Mouse (Mus musculus): Measurements from ENCODE around the gene Ddx10. TPM values are rescaled to one million over a fixed set of nuclear protein-coding genes. Genes with fewer than 3 reads are reported as not detected.
"Not testable (repeated sequence)": the region's sequence is repeated elsewhere in the genome, so short reads cannot be mapped to it uniquely, and the experiment has no call there.

Gene Ddx10
- polyA plus RNA-seq, 1 experiment from 2014 or later, result 31.8 TPM

DNA sequence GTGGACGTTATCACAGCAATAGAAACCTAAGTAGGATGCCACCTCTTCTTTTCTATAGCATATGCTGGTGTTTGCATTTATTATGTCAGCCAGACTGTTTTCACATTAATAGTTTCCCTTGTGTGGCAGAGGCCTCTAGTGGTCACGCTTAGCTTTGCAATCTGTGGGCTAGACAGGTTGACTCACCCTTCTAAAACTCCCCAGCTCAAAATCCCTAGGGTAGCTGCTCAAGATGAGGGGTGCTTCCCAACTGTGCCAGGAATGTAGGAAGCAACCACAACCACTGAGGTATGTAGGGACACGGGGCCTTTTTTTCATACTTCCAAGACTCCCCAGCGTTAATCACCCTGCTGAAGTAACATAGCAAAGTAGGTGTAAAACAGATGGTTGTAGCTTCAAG lies 103.6 kb downstream of the Ddx10 start:
- no peak for ATAC-seq (ENCODE audit: insufficient number of reproducible peaks, insufficient read depth, low FRiP score, low TSS enrichment, low read depth)
- Histone ChIP-seq H3K36me3 (peaks cover 3% of the 10 kb centered on the region; the same call in 1 of the 2 replicates), H3K9me3 (no peaks in the 10 kb centered on the region), H3K4me3 (replicated peaks) (no peak overlapping the region), H3K27me3 (no peaks in the 10 kb centered on the region), H3K4me1 (replicated peaks) (no peaks in the 10 kb centered on the region), H3K4me2 (no peak overlapping the region), H3K9ac (replicated peaks) (no peak overlapping the region), H3K27ac (no peak overlapping the region)
- 39% methylated on average over 4 of the region's 4 CpGs for WGBS

DNA sequence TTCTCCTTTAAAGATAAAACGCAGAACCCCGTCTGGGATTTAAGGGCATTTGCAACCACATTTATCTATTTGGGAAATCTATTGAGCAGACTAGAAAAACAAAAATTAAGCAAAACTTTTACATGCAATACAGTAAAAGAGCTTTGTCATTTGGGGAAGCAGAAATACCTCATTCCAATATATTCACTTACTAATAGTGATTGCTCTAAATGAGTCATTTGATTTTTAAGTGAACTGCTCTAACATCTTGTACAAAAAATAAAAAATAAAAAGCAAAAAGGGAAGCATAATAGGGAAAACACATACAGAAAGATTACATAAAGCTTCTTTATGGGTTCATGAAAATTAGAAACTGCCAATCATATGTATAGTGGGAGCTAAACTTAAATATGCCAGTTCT lies 104.3 kb downstream of the Ddx10 start:
- 89% methylated on average over 2 of the region's 2 CpGs for WGBS
- no peaks in the 10 kb centered on the region for H3K9me3 ChIP-seq
- no peaks in the 10 kb centered on the region for H3K36me3 ChIP-seq
- H3K9ac ChIP-seq (replicated peaks), result no peak overlapping the region
- H3K27me3 ChIP-seq, result no peaks in the 10 kb centered on the region
- ATAC-seq (ENCODE audit: insufficient number of reproducible peaks, insufficient read depth, low FRiP score, low TSS enrichment, low read depth), result no peak
- H3K4me1 ChIP-seq (replicated peaks), result no peaks in the 10 kb centered on the region
- H3K4me3 ChIP-seq (replicated peaks), result no peak overlapping the region
- no peak overlapping the region for H3K4me2 ChIP-seq
- no peak overlapping the region for H3K27ac ChIP-seq

DNA sequence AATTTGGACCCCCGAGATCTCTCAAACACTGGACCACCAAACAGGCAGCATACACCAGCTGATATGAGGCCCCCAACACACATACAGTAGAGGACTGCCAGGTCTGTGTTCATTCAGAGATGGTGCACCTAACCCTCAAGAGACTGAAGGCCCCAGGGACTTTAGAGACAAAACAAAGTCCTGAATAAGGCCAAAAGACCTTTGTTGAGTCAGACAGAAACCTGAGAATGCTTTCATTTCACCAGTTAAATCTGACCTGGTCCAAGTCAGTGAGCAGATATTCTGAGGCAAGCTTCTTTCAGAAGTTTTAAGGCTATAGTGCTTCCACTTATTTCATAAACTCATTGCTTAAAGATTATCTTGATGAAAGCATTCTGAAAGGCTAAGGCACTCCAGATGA lies 105.4 kb downstream of the Ddx10 start:
- 77% methylated on average over 1 of the region's 1 CpGs for WGBS
- not testable (repeated sequence) for H3K27ac ChIP-seq; H3K4me2 ChIP-seq; H3K9ac ChIP-seq (replicated peaks); H3K27me3 ChIP-seq; H3K36me3 ChIP-seq; H3K4me3 ChIP-seq (replicated peaks); H3K9me3 ChIP-seq; H3K4me1 ChIP-seq (replicated peaks); ATAC-seq (ENCODE audit: insufficient number of reproducible peaks, insufficient read depth, low FRiP score, low TSS enrichment, low read depth)

DNA sequence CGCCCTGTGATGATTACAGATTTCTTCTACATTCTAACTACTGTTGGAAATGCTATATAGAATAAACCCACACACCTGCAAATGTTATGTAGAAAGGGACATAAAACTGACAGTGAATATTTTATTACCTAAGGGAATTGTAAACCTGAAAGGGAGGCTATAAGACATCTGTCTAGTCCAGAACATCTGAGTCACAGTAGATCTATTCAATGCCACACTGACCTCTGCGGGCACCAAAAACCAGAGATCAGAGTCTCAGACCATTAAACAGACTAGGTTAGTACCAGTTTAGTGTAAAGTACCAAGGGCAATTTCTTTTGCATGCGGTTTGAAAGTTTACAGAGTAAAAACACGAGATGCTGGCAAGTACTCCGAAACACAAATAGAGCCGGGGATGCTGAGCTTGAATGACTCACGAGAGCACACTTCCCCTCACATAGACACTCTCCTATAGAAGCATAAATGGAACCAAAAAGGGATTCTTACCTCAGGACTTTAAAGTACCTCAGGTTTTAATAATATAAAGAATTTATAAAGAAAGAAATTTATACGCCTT lies 107.2 kb downstream of the Ddx10 start:
- no peak overlapping the region for H3K9ac ChIP-seq (replicated peaks)
- H3K4me1 ChIP-seq (replicated peaks), result no peaks in the 10 kb centered on the region
- H3K36me3 ChIP-seq, result no peaks in the 10 kb centered on the region
- no peak for ATAC-seq (ENCODE audit: insufficient number of reproducible peaks, insufficient read depth, low FRiP score, low TSS enrichment, low read depth)
- no peaks in the 10 kb centered on the region for H3K9me3 ChIP-seq
- no peaks in the 10 kb centered on the region for H3K27me3 ChIP-seq
- no peak overlapping the region for H3K27ac ChIP-seq
- no peak overlapping the region for H3K4me3 ChIP-seq (replicated peaks)
- no peak overlapping the region for H3K4me2 ChIP-seq
- WGBS, result 82% methylated on average over 8 of the region's 8 CpGs

DNA sequence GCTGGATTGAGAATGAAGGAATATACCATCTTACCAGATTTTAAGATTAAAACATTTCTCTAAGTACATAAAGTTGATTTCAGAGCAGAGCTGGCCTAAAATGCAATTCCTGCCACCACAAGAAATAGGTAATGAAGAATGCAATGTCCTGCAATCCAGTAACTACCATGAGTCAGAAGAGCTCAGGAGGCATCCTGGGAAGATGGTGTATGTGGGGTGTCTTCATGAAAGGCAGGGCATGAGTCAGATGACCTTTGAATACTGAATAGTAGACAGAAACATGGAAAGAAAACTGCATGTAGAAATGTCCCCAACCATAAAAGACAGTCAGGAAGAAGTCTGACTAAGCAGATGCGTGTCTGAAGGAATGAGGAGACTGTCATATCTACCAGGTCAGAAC lies 115.0 kb downstream of the Ddx10 start:
- Histone ChIP-seq H3K27ac (no peak overlapping the region), H3K36me3 (no peaks in the 10 kb centered on the region), H3K9me3 (no peaks in the 10 kb centered on the region), H3K27me3 (no peaks in the 10 kb centered on the region), H3K4me1 (replicated peaks) (no peaks in the 10 kb centered on the region), H3K9ac (replicated peaks) (no peak overlapping the region), H3K4me3 (replicated peaks) (no peak overlapping the region), H3K4me2 (no peak overlapping the region)
- 96% methylated on average over 1 of the region's 1 CpGs for WGBS
- no peak for ATAC-seq (ENCODE audit: insufficient number of reproducible peaks, insufficient read depth, low FRiP score, low TSS enrichment, low read depth)

DNA sequence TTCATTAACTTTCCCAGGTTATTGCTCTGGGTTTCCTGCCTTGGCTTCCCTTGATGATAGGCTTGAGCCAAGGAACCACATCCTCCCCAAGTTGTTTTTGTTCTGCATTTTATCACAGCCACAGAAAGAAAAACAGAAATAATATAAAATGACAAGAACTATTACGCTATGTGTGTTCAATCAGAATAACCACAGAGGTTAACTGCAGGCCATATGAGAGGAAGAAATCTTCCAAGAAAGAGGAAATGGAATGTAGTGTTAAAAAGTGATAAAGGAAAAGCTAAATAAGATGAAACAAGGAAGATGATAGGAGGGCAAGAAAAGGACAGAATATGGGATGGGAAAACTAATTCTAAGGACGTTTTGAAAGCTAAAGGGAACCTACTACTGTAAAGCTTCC lies 117.4 kb downstream of the Ddx10 start:
- no peaks in the 10 kb centered on the region for H3K4me1 ChIP-seq (replicated peaks)
- H3K27ac ChIP-seq, result no peak overlapping the region
- H3K36me3 ChIP-seq, result no peaks in the 10 kb centered on the region
- H3K4me2 ChIP-seq, result no peak overlapping the region
- WGBS, result 89% methylated on average over 2 of the region's 2 CpGs
- no peaks in the 10 kb centered on the region for H3K9me3 ChIP-seq
- no peak overlapping the region for H3K4me3 ChIP-seq (replicated peaks)
- H3K27me3 ChIP-seq, result no peaks in the 10 kb centered on the region
- ATAC-seq (ENCODE audit: insufficient number of reproducible peaks, insufficient read depth, low FRiP score, low TSS enrichment, low read depth), result no peak
- no peak overlapping the region for H3K9ac ChIP-seq (replicated peaks)

DNA sequence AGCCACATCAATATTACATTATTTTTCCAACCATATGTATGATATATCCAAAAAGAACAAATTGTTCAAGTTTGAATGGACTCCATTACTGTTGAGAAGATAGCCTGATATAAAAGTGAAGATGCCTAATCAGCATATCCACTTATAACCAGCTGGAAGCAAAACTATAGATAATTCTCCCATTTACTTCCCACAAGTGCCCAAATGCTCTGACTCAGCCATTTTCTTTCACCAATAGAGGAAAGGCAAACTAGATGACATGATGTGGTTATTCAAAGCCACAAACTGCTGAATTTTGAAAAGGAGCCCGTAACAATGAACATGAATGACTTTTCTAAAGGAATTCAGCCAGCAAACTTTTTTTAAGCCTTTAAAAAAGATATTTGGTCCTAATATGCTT lies 146.8 kb downstream of the Ddx10 start:
- Histone ChIP-seq H3K27me3 (no peaks in the 10 kb centered on the region), H3K4me3 (replicated peaks) (no peak overlapping the region), H3K4me1 (replicated peaks) (no peaks in the 10 kb centered on the region), H3K4me2 (no peak overlapping the region), H3K9me3 (no peaks in the 10 kb centered on the region), H3K9ac (replicated peaks) (no peak overlapping the region), H3K27ac (no peak overlapping the region), H3K36me3 (no peaks in the 10 kb centered on the region)
- 90% methylated on average over 1 of the region's 1 CpGs for WGBS
- no peak for ATAC-seq (ENCODE audit: insufficient number of reproducible peaks, insufficient read depth, low FRiP score, low TSS enrichment, low read depth)

DNA sequence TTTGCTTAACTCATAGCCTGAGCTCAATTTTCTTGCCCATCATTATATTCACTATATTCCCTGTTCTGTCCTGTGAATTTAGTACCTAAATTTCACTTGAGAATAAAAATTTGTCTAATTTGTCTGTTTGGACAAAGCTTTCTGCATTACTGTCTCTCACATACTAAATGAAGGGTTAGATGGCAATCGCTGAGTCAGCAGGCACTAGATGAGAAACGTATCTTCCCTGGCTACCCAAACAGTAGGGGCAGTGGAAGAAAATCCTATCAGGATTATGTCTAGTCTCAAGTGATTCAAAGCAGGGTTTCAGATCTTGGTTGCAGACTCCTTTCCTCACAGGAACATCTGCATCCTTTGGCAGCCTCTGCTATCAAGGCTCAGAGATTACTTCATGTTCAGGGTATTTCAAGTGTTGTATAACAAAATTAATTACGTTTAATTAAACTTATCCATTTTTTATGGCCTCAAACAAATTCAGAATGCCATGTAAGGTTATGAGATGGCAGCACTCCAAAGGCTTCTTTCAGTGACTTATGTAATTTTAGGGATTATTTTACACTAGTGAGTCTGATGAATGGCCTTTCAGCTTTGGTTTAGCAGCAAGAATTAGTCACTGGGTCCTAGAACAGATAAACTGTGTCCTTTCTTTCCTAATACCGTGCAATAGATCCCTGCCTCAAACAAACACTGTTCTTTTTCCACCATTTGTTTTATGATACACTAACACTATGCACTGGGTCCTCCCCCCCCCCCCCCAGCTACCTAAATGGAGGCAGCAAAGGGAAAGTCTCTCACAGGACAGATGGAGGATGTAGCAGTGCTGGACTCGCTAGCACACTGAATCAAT lies 152.3 kb downstream of the Ddx10 start:
- Histone ChIP-seq H3K27ac (no peak overlapping the region), H3K9ac (replicated peaks) (no peak overlapping the region), H3K4me2 (no peak overlapping the region), H3K36me3 (no peaks in the 10 kb centered on the region), H3K27me3 (no peaks in the 10 kb centered on the region), H3K4me1 (replicated peaks) (no peaks in the 10 kb centered on the region), H3K9me3 (no peaks in the 10 kb centered on the region), H3K4me3 (replicated peaks) (no peak overlapping the region)
- WGBS, result 88% methylated on average over 5 of the region's 5 CpGs
- no peak for ATAC-seq (ENCODE audit: insufficient number of reproducible peaks, insufficient read depth, low FRiP score, low TSS enrichment, low read depth)

DNA sequence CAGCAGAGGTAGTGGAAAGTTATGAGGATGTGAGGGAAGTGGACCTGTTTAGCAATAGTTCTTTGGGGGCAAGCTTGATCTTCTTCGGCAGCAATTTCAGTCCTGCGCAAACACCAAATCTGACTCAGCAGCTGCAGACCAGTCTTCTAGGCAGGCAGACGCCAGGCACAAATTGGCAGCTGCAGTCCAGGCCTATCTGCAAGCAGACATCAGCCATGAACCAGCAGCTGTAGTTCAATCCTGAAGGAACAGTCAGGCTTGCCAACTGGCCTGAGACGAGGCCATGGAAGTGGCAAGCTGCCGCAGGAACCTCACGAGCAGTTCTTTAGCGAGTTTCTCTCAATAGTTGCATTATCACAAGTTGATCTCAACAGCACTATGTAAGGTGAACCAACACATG lies 153.3 kb downstream of the Ddx10 start:
- no peaks in the 10 kb centered on the region for H3K4me1 ChIP-seq (replicated peaks)
- no peak for ATAC-seq (ENCODE audit: insufficient number of reproducible peaks, insufficient read depth, low FRiP score, low TSS enrichment, low read depth)
- H3K36me3 ChIP-seq, result no peaks in the 10 kb centered on the region
- H3K27me3 ChIP-seq, result no peaks in the 10 kb centered on the region
- WGBS, result 87% methylated on average over 7 of the region's 7 CpGs
- H3K9ac ChIP-seq (replicated peaks), result no peak overlapping the region
- H3K4me3 ChIP-seq (replicated peaks), result no peak overlapping the region
- H3K4me2 ChIP-seq, result no peak overlapping the region
- no peaks in the 10 kb centered on the region for H3K9me3 ChIP-seq
- no peak overlapping the region for H3K27ac ChIP-seq

DNA sequence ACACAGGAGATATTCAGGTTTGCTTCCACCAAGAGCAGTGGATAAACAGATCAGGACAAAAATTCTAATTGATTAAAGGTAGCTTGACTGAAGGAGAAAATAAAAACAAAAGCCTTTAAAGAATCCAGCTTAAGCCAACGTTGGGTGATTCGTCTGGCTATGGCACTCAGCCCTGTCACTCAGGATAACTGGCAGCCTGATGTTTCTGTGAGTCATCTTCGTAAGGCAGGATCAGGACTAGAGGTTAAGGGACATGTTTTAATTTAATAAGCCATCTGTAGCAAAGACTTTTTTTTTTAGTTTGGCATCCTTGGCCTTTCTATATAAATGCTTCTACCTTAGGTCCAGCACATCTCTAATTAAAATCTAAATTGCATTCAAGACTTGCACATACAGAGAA lies 170.2 kb downstream of the Ddx10 start:
- H3K36me3 ChIP-seq, result no peaks in the 10 kb centered on the region
- H3K27ac ChIP-seq, result no peak overlapping the region
- H3K4me2 ChIP-seq, result no peak overlapping the region
- no peaks in the 10 kb centered on the region for H3K9me3 ChIP-seq
- H3K9ac ChIP-seq (replicated peaks), result no peak overlapping the region
- WGBS, result 75% methylated on average over 3 of the region's 3 CpGs
- no peaks in the 10 kb centered on the region for H3K4me1 ChIP-seq (replicated peaks)
- ATAC-seq (ENCODE audit: insufficient number of reproducible peaks, insufficient read depth, low FRiP score, low TSS enrichment, low read depth), result no peak
- H3K27me3 ChIP-seq, result no peaks in the 10 kb centered on the region
- H3K4me3 ChIP-seq (replicated peaks), result no peak overlapping the region

DNA sequence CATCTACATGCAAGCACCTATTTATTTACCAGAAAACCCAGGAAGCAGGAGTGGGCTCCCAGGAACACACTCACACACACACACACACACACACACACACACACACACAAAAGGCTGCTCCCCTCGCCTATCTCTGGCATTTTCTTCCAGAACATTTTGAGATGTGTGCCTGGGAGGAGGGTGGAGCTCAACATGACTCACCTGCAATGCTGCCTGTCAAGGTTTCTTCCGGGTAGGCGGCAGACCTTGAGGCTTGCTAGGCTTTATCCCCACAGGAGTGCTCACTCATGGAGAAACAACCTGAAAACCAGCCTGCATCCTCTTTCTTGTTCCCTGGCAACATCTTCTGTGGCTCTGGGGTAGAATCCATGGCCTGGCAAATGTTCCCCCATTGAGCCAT lies 171.9 kb downstream of the Ddx10 start:
- Histone ChIP-seq H3K27ac (no peak overlapping the region), H3K27me3 (no peaks in the 10 kb centered on the region), H3K9me3 (no peaks in the 10 kb centered on the region), H3K9ac (replicated peaks) (no peak overlapping the region), H3K4me1 (replicated peaks) (peaks cover 3% of the 10 kb centered on the region; the same call in 1 of the 2 replicates), H3K4me3 (replicated peaks) (no peak overlapping the region), H3K4me2 (no peak overlapping the region), H3K36me3 (no peaks in the 10 kb centered on the region)
- ATAC-seq (ENCODE audit: insufficient number of reproducible peaks, insufficient read depth, low FRiP score, low TSS enrichment, low read depth), result no peak
- WGBS, result 80% methylated on average over 3 of the region's 3 CpGs

DNA sequence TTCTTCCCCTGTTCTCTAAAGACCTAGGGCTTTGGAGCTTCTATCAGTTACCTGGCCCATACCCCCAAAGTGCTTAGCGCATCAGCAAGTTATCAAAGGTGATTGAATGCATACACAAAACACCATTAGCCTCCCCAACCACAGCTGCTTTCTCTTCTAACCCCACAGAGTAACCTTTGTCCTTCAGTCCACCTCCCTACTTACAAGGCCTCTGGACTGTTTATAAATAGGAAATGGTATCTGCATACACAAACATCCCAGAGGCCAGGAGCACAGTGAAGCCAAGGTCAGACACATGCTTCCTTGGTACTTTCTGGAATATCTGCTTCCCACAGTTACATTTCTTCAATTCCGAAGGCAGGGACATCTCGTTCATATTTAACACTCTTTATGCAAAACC lies 173.4 kb downstream of the Ddx10 start:
- Histone ChIP-seq H3K27me3 (no peaks in the 10 kb centered on the region), H3K4me3 (replicated peaks) (no peak overlapping the region), H3K36me3 (no peaks in the 10 kb centered on the region), H3K4me1 (replicated peaks) (peaks cover 3% of the 10 kb centered on the region; the same call in 1 of the 2 replicates), H3K27ac (no peak overlapping the region), H3K9ac (replicated peaks) (no peak overlapping the region), H3K9me3 (no peaks in the 10 kb centered on the region), H3K4me2 (no peak overlapping the region)
- WGBS, result 96% methylated on average over 3 of the region's 3 CpGs
- ATAC-seq (ENCODE audit: insufficient number of reproducible peaks, insufficient read depth, low FRiP score, low TSS enrichment, low read depth), result no peak
